Mouse (Mus musculus): ENCODE measurements at regions not wholly inside any gene's neighbourhood (a gene's known extent, or its start where the extent isn't known, plus 50 kb on each side); places are given as distances from the start of the nearest gene placed in this dataset.

GRCm38 (mm10) chr10:56598191-56598590 lies 221.1 kb downstream of the Gja1 start:
- no peak for TF ChIP-seq ZC3H11A (IDR thresholded peaks at IDR 0.05; ENCODE audit: borderline replicate concordance, low read depth, low read length)
- no peak for TF ChIP-seq CHD2 (IDR thresholded peaks at IDR 0.05; ENCODE audit: low read depth, low read length)
- no peak for TF ChIP-seq ZNF384 (IDR thresholded peaks at IDR 0.05; ENCODE audit: low read depth, low read length)
- no peak for TF ChIP-seq HCFC1 (IDR thresholded peaks at IDR 0.05; ENCODE audit: borderline replicate concordance, insufficient read depth, low read length)
- TF ChIP-seq MAFK (IDR thresholded peaks at IDR 0.05; ENCODE audit: insufficient read depth, low read depth, low read length): no peak
